Mouse (Mus musculus) intestine, embryonic 14.5 days (tissue): ENCODE measurements at regions not wholly inside any gene's neighbourhood (a gene's known extent, or its start where the extent isn't known, plus 50 kb on each side); places are given as distances from the start of the nearest gene placed in this dataset.

ENCODE experiments used
- ATAC-seq: fragments of 200-750 bp; cut with Nextera tagmentation; replicated peaks from 2 replicates; pipeline ENCODE4 v1.8.0; 2017; ENCODE audit warnings: low read depth, moderate number of reproducible peaks, moderate TSS enrichment, moderate library complexity; ENCODE audit not compliant: low FRiP score, low TSS enrichment
- DNase-seq: peaks from one replicate; pipeline ENCODE4 v3.0.0-alpha.2; 2018; ENCODE audit warnings: low spot score
- H3K27ac ChIP-seq: fragments of 300-500 bp; sonication (generic); 2 replicates; pipeline ENCODE4 v1.5.1; 2014; ENCODE audit warnings: low read depth, mild to moderate bottlenecking, control low read depth
- H3K27me3 ChIP-seq: fragments of 300-500 bp; sonication (generic); replicated peaks from 2 replicates; pipeline ENCODE4 v1.6.1; 2014; ENCODE audit warnings: low read length, control low read depth; ENCODE audit not compliant: control insufficient read depth, insufficient read depth
- H3K36me3 ChIP-seq: fragments of 300-500 bp; sonication (generic); 2 replicates; pipeline ENCODE4 v1.6.1; 2014; ENCODE audit warnings: low read length, control low read depth; ENCODE audit not compliant: control insufficient read depth, insufficient read depth
- H3K4me1 ChIP-seq: fragments of 300-500 bp; sonication (generic); replicated peaks from 2 replicates; pipeline ENCODE4 v1.6.1; 2014; ENCODE audit warnings: low read length, control low read depth, mixed read lengths; ENCODE audit not compliant: control insufficient read depth, insufficient read depth
- H3K4me2 ChIP-seq: fragments of 300-500 bp; sonication (generic); 2 replicates; pipeline ENCODE4 v1.6.1; 2014; ENCODE audit warnings: low read length
- H3K4me3 ChIP-seq: fragments of 300-500 bp; sonication (generic); 2 replicates; pipeline ENCODE4 v1.5.1; 2014; ENCODE audit warnings: low read depth, low read length, control low read depth, mixed read lengths
- H3K9ac ChIP-seq: fragments of 300-500 bp; sonication (generic); 2 replicates; pipeline ENCODE4 v1.6.1; 2014; ENCODE audit warnings: mild to moderate bottlenecking, low read length
- H3K9me3 ChIP-seq: fragments of 300-500 bp; sonication (generic); 2 replicates; pipeline ENCODE4 v1.6.1; 2016; ENCODE audit warnings: low read length, control low read depth; ENCODE audit not compliant: control insufficient read depth
- WGBS: fragments of 180-500 bp; shearing (Covaris S2); extraction: QIAGEN DNeasy Blood & Tissue Kit; methylation state at CpG from one replicate; pipeline ENCODE4 v1.1.7; 2014; 5-methylcytosine and 5-hydroxymethylcytosine counted together

DNA sequence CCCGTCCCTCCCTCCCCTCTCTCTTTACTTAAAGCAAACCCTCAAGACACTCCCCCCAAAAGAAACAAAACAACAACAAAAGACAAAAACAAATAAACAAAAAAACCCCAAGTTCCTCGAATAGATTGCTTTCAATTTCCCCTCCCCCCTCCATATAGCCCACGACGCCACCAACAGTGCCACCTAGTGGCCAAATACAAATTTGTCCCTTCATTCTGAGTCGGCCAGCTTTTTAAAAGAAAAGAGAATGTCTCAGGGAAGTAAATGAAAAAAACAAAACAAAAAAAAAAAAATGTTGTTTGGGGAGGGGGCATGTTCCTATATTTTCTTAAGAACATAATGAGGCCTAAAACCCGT is 229.6 kb downstream of the Mtx2 start:
- Histone ChIP-seq H3K9ac (peak overlapping the region; percentile 25; the same call in 1 of the 2 replicates), H3K9me3 (no peaks in the 10 kb centered on the region), H3K4me1 (0 out of 2 replicates have a peak, but pooled peaks cover 4% of the 10 kb centered on the region), H3K27ac (no peak overlapping the region), H3K36me3 (no peaks in the 10 kb centered on the region), H3K4me2 (peak overlapping the region; percentile 69), H3K4me3 (peak overlapping the region; percentile 25), H3K27me3 (peaks cover 5% of the 10 kb centered on the region; the same call in 1 of the 2 replicates)
- under 1% methylated on average over 6 of the region's 6 CpGs for WGBS
- ATAC-seq (no peak; the same call in 1 of the 2 replicates), DNase-seq (peak; percentile 79)

DNA sequence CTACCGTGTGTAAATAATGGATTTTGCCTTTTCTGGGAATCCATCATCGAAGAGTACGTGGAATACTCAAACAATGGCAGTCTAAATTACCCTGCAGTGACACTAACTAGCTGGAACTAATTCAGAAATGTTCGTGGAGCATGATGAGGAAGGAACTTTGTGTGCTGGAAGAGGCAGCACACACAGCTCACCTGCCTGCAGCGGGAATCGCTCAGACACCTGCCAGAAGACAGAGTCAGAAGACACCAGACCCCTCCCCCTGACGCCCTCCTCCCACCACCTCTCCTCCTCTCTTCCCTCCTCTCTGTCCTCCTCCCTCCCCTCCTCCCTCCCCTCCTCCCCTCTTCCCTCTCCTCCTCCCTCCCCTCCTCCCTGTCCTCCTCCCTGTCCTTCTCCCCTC is 235.4 kb downstream of the Mtx2 start:
- H3K27ac ChIP-seq, result no peak overlapping the region
- peaks cover 6% of the 10 kb centered on the region; the same call in 1 of the 2 replicates for H3K27me3 ChIP-seq
- H3K4me2 ChIP-seq, result no peak overlapping the region
- 38% methylated on average over 6 of the region's 7 CpGs for WGBS
- H3K9me3 ChIP-seq, result no peaks in the 10 kb centered on the region
- H3K9ac ChIP-seq, result no peak overlapping the region
- no peak for DNase-seq
- H3K36me3 ChIP-seq, result no peaks in the 10 kb centered on the region
- H3K4me1 ChIP-seq, result no peaks in the 10 kb centered on the region; the same call in 1 of the 2 replicates
- no peak overlapping the region for H3K4me3 ChIP-seq
- ATAC-seq, result no peak

DNA sequence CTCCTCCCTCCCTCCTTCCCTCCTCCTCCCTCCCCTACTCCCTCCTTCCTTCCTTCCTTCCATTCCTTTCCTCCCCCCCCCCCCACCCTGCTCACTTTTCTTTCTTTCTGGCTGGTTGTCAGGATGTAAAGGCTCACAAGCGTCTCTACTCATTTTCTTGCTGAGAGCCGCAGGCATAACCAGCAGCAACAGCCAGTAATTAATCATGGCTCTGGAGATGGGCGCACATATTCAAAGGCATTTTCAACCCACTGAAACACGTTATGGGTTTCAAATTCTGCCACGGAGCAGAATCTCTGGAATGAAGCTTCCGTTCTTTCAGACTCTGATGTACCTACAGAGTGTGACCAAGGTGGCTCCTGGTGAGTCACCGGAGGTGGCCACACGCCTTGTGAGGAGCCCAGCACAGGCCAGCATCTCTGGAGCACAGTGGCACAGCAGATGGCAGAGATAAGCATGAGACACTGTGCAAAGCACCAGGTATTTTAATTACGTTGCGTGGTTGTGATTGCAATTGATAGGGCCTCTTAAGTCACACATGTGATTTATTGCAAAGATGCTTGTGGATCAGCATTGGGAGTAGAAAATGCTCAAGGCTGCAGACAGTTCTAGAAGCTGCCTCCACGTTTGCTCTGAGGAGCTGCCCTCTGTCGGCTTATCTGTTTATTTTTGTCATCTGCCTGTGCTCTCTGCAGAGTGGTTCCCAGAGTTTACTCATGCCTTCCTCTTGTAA is 236.0 kb downstream of the Mtx2 start:
- H3K4me3 ChIP-seq, result no peak overlapping the region
- H3K36me3 ChIP-seq, result no peaks in the 10 kb centered on the region
- no peak for ATAC-seq
- H3K27me3 ChIP-seq, result peaks cover 6% of the 10 kb centered on the region; the same call in 1 of the 2 replicates
- H3K4me2 ChIP-seq, result no peak overlapping the region
- no peak overlapping the region for H3K9ac ChIP-seq
- no peaks in the 10 kb centered on the region for H3K9me3 ChIP-seq
- H3K27ac ChIP-seq, result no peak overlapping the region
- DNase-seq, result peak; percentile 53
- no peaks in the 10 kb centered on the region; the same call in 1 of the 2 replicates for H3K4me1 ChIP-seq
- WGBS, result 26% methylated on average over 12 of the region's 12 CpGs

DNA sequence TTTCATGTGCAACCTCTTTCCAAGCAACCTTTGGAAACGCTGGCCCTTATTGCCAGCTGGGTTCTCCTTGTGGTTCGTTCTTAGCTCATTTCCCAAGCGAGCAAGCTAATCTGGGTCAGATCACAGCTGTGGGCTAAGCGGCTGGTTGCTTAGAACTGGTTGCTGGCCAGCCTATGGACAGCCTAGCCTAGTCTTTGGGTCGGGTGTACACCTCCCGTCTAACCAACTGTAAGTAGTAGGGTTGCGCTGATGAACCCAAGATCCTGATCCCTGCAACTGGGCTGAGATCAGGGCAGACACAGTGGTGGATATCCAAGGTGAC is 236.5 kb downstream of the Mtx2 start:
- H3K27ac ChIP-seq, result no peak overlapping the region

DNA sequence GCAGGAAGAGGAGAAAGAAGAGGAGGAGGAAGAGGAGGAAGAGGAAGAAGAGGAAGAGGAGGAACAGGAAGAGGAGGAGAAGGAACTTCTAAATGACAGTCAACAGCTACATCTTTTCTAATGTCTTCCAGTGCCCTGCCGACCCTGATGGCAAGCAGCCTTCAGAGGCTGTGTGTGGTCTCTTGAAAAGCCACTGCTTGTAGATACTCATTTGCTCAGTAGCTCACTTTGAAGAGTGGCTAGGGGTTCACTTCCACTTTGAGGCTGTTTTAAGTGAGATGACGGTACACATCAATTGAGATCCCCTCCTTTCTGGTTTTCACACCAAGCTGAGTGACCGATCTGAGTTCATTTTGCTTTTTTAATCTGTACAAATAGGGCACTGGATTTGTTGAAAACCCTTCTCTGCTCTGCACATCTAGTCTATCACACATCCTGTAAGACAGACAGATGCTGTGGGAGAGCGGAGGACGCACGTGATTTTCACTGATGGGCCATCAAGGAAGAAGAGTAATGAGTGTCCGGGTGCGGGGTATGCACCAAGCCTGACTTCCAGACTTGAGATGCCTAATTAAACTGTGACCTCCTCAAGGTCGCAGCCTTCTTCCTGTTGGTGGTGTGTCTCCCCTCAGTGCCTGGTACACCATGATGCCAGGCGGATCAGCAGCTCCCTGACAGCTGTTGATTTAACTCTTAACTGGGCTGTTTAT is 239.0 kb downstream of the Mtx2 start:
- 35% methylated on average over 10 of the region's 10 CpGs for WGBS

More for the DNA sequence above, 236.5 kb downstream of the Mtx2 start:
- DNase-seq (no peak), ATAC-seq (no peak)
- no peaks in the 10 kb centered on the region for H3K36me3 ChIP-seq
- H3K4me1 ChIP-seq, result no peaks in the 10 kb centered on the region; the same call in 1 of the 2 replicates
- H3K9ac ChIP-seq, result no peak overlapping the region
- H3K27me3 ChIP-seq, result peaks cover 6% of the 10 kb centered on the region; the same call in 1 of the 2 replicates
- no peaks in the 10 kb centered on the region for H3K9me3 ChIP-seq
- H3K4me2 ChIP-seq, result no peak overlapping the region
- 73% methylated on average over 7 of the region's 7 CpGs for WGBS
- H3K4me3 ChIP-seq, result no peak overlapping the region

DNA sequence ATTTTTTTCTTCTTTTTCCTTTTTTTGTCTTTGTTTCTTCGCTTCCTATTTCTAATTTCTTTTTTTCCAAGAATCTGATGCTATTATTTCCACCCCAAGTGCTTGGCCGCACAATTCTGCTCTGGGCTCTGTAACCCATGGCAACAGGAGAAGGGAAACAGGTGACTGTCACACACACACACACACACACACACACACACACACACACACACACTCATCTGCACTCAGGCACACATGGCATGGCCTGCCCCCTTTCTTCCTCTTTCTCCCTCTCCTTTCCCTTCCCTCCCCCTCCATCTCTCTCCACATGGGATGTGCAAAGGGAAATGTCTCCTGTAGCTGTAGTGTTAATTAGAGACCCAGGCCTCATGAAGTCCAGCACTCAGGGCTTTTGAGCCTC is 239.7 kb downstream of the Mtx2 start:
- no peaks in the 10 kb centered on the region; the same call in 1 of the 2 replicates for H3K27me3 ChIP-seq
- DNase-seq (no peak), ATAC-seq (no peak)
- no peak overlapping the region for H3K4me3 ChIP-seq
- H3K4me1 ChIP-seq, result no peaks in the 10 kb centered on the region; the same call in 1 of the 2 replicates
- no peak overlapping the region for H3K27ac ChIP-seq
- no peak overlapping the region for H3K4me2 ChIP-seq
- WGBS, result 56% methylated on average over 2 of the region's 2 CpGs
- H3K36me3 ChIP-seq, result no peaks in the 10 kb centered on the region
- no peak overlapping the region for H3K9ac ChIP-seq
- no peaks in the 10 kb centered on the region for H3K9me3 ChIP-seq

More for the DNA sequence above, 239.0 kb downstream of the Mtx2 start:
- Histone ChIP-seq H3K4me3 (no peak overlapping the region), H3K4me1 (no peaks in the 10 kb centered on the region; the same call in 1 of the 2 replicates), H3K9me3 (no peaks in the 10 kb centered on the region), H3K27ac (no peak overlapping the region), H3K27me3 (peaks cover 4% of the 10 kb centered on the region; the same call in 1 of the 2 replicates), H3K36me3 (no peaks in the 10 kb centered on the region), H3K4me2 (no peak overlapping the region), H3K9ac (no peak overlapping the region)
- no peak for DNase-seq
- ATAC-seq, result no peak

DNA sequence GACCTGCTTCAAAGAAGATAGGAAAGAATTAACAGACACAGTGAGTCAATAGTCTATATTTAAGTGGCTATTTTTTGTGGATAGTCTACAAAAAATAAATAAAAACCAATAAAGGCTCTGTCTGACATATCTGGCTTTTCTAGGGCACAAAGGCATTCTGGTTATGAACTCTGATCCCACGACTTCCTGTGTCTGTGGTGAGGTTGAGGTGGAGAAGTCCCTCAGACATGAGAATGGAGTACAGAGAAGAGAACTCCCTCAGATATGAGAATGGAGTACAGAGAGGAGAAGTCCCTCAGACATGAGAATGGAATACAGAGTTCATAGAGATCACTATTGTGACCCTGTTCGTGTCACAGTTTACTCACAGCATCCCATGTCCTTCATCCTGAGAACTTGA is 243.7 kb downstream of the Mtx2 start:
- Histone ChIP-seq H3K4me2 (no peak overlapping the region), H3K9me3 (no peaks in the 10 kb centered on the region), H3K27me3 (no peaks in the 10 kb centered on the region), H3K27ac (no peak overlapping the region), H3K9ac (no peak overlapping the region), H3K4me3 (no peak overlapping the region), H3K4me1 (no peaks in the 10 kb centered on the region; the same call in 1 of the 2 replicates), H3K36me3 (no peaks in the 10 kb centered on the region)
- no peak for DNase-seq
- no peak for ATAC-seq
- WGBS, result 64% methylated on average over 2 of the region's 2 CpGs

DNA sequence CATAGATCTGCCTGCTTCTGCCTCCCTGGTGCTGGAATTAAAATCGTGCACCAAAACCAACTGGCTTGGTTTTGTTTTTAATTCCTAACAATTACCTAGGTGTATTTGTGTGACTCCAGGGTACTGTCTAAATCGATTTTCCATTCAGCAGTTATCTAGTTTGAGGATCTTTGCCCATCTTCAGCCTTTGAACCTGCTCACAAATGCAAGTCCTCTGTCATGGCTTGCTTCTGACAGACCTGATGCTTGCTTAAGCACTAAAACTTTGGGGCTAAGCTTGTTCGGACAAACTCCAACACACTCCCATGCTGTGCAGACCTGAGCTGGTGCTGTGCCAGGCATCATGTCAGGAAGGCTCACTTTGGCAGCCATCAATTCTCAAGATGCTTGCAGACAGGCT is 246.4 kb downstream of the Mtx2 start:
- Histone ChIP-seq H3K36me3 (no peaks in the 10 kb centered on the region), H3K9me3 (no peaks in the 10 kb centered on the region), H3K27ac (no peak overlapping the region), H3K4me1 (no peaks in the 10 kb centered on the region; the same call in 1 of the 2 replicates), H3K4me2 (no peak overlapping the region), H3K4me3 (no peak overlapping the region), H3K9ac (no peak overlapping the region), H3K27me3 (no peaks in the 10 kb centered on the region)
- 65% methylated on average over 3 of the region's 3 CpGs for WGBS
- DNase-seq (no peak), ATAC-seq (no peak)
